Mouse (Mus musculus): ENCODE measurements around the gene Skap1.

DNA sequence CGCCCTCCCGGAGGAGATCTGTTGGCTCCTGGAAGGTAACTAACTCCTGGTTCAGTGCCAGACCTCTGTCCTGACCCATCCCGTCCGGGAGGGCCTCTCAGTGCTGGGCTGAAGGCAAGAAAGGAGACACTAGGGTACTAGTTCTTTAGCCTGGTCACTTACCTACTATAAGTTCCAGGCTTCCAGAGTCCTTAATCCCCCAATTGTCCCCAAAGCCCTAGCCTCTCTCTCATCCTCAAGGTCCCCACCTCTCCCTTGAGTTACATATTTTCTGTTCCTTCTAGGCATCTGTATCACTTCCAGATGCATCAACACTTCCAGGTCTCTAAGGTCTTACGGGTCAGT lies 295 bp downstream of the Skap1 start:
- no peak for TF ChIP-seq CTCF (IDR thresholded peaks at IDR 0.05 in 2 of 3, conservative IDR thresholded peaks at IDR 0.05 in 1 of 3; ENCODE audit: control insufficient read depth in 1 of 3, insufficient read depth in 1 of 3, low read depth in 2 of 3, low read length in 3 of 3, poor library complexity in 1 of 3, severe bottlenecking in 1 of 3)
- no peak for TF ChIP-seq E2F4 (IDR thresholded peaks at IDR 0.05; ENCODE audit: borderline replicate concordance, low read depth, low read length)
- TF ChIP-seq USF2 (IDR thresholded peaks at IDR 0.05; ENCODE audit: borderline replicate concordance in 1 of 2, insufficient read depth in 1 of 2, low read depth in 1 of 2, low read length in 2 of 2): no peak
- TF ChIP-seq GABPA (IDR thresholded peaks at IDR 0.05; ENCODE audit: low read depth, low read length): no peak
- TF ChIP-seq USF1 (IDR thresholded peaks at IDR 0.05; ENCODE audit: low read depth, low read length): no peak
- no peak for TF ChIP-seq NELFE (IDR thresholded peaks at IDR 0.05; ENCODE audit: low read depth, low read length)
- TF ChIP-seq POLR2AphosphoS2 (IDR thresholded peaks at IDR 0.05; ENCODE audit: low read length): no peak
- TF ChIP-seq MAFK (IDR thresholded peaks at IDR 0.05; ENCODE audit: borderline replicate concordance, low read depth, low read length): no peak
